Mouse (Mus musculus): ENCODE measurements at regions not wholly inside any gene's neighbourhood (a gene's known extent, or its start where the extent isn't known, plus 50 kb on each side); places are given as distances from the start of the nearest gene placed in this dataset.

DNA sequence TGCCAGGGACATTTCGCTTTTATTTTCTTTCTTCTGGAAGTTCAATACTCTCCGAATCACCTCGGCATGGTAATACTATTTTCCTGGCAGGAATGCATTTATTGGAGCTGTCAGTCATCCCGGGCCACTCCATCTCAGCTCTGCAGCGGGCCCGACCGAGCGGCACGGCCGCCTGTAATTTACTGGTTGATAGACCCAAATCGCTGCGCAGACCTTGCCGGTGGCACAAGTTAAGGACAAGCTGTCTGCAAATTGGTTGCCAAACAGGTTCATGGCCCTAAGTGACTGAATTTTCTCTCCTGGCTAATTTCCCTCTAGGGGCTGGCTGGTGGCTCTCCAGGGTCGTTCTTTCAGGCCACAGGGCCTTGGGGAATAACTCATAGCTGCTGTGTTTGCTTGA is 169.4 kb upstream of the Kcnab2 start:
- DNase-seq (ENCODE audit: low spot score in 2 of 2) = no peak

- DNase-seq (ENCODE audit: low spot score in 2 of 2) = peak in 1 of 2 experiments; percentile 43
Measured at GRCm38 (mm10) chr4:152637088-152637487, 159.4 kb upstream of the Kcnab2 start.

DNA sequence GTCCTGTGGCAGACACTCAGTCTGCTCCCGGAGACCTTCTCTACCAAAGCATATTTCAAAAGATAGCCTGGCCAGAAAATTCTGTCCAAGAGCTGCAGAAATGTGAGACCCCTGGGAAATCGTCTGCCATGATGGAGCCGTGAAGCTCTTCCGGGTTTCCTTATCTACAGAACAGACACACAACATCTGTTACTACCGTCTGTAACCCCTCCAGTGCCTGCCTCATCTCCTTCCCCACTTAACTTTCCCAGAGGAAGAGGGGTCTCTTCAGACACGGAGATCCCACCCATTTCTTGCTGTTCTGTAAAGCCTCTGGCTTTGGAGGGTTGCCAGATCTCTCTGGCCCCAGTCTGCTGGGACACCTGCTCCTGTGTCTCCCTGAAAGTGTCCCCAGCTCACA is 156.2 kb upstream of the Kcnab2 start:
- DNase-seq (ENCODE audit: low spot score in 2 of 2) = no peak

DNA sequence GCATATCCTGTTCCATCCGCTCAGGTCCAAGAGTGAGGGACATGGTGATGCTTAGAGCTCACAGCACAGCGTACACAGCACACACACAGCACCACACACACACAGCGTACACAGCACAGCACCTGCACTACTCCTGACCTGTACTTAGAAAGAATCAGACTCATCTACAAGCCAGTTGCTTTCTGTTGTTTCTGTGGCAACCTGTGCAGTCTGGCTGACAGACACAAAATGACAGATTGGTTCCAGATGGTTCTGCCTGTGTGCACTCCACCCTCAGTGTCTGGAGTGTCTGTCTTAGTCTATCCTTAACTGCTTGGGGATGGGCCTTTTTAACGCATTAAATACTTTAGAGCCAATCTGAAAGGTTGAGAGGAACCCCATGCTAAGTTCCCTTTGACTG is 150.4 kb upstream of the Kcnab2 start:
- peak in 1 of 2 experiments; percentile 58 for DNase-seq (ENCODE audit: low spot score in 2 of 2)

DNA sequence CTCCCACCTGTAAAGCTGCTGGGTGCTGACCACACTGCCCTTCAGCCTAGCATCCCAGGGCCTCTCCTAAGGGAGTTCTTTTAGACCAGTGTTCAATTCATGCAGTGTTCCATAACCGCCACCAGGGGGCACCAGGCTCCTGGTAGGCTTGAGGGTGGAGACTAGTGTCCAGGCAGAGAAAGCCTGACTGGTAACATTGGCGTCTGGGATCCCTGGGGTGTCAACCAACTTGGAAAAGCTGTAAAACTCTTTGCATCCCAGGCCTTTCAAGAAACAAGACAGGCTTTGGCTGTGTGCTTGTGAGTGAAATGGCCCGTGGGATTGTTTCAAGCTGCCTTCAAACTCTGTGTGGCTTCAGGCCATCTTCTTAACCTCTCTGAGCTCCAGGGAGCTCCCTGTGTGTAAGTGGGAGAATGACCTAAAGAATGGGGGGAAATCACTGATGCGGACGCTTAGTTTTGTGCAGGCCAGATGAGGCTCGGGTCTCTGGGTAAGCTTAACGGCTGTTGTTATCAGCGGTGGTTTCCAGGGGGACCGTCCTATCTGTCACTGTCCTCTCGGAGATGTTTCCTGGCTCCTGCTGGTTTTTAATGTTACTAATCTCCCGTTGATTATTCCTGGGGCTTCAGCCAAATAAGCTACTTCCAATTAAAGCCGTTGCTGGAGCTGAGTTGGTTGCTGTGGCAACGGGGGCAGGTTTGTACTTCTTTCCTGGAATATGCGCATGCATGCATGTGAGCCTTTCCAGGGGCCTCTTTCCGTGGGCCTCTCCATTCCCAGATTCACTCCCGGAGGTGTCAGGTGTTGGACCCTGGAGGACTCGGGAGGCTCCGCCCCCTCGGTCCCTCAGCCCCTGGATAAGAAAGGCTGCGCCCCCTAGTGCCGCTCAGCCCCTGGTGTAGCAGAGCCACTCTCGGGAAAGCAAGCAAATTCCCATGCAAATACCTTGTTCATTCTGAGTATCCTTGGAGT is 147.6 kb upstream of the Kcnab2 start:
- DNase-seq (ENCODE audit: low spot score in 2 of 2) = peak; percentile 67 to 83

GRCm38 (mm10) chr4:152622022-152622777 is 144.5 kb upstream of the Kcnab2 start:
- peak; percentile 51 to 57 for DNase-seq (ENCODE audit: low spot score in 2 of 2)

DNA sequence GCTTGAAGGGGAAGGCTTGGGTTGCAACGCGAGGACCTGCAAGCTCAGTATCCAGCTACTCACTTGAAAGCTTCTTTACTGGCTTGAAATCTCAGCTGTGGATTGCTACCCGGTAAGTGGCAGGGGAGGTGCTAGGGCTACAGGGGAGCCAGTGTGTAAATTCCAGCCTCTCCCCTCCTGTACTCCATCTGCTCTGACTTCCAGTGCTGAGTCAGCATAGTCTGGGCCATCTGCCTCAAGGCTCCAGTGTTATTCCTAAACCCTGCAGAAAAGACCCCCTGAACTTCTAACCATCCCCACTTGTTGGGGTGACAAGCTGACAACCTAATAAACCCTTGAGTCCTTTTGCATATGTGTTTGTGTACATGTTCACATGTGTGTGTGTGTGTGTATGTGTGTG is 140.0 kb upstream of the Kcnab2 start:
- no peak for DNase-seq (ENCODE audit: low spot score in 2 of 2)

DNA sequence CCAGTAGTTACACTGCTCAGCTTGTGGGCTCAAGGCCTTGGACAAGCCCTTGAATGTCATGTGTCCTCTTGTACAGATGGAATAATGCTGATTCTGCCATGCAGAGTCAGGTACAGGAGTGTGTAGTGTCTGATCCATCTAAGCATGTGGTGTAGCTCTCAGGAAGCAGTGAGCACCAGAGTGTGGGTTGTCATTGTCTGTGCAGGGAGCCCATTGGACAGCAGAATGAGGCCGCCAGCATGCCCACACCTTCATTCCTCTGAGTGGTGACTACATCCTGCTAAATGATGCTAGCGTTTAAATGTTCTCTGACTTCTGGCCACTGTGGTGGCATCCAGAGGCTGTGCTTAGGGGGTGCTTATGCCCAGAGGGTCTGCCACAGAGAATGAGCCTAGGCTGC is 137.5 kb upstream of the Kcnab2 start:
- peak in 1 of 2 experiments; percentile 28 for DNase-seq (ENCODE audit: low spot score in 2 of 2)

GRCm38 (mm10) chr4:152614356-152615100 is 136.9 kb upstream of the Kcnab2 start:
- DNase-seq (ENCODE audit: low spot score in 2 of 2) = peak; percentile 79 to 87
